Mouse (Mus musculus): ENCODE measurements around the gene Tmbim4. TPM values are rescaled to one million over a fixed set of nuclear protein-coding genes. Genes with fewer than 3 reads are reported as not detected.
A peak's percentile ranks its signal among the peaks of the same experiment; 100 is the strongest.
"Not testable (repeated sequence)": the region's sequence is repeated elsewhere in the genome, so short reads cannot be mapped to it uniquely, and the experiment has no call there.

The Tmbim4 gene
- total RNA-seq, 2 experiments from 2014 or later, result 62.4 to 62.7 TPM

- no peak for DNase-seq
- intact Hi-C loops (cut with DNase I; ENCODE audit: low total_unique reads), result no loop called here
Observed at GRCm38 (mm10) chr10:120191165-120191564, 10.2 kb upstream of the Tmbim4 start.

GRCm38 (mm10) chr10:120192278-120192677 is 9.1 kb upstream of the Tmbim4 start:
- intact Hi-C loops (cut with DNase I; ENCODE audit: low total_unique reads), result no loop called here
- DNase-seq, result no peak

DNA sequence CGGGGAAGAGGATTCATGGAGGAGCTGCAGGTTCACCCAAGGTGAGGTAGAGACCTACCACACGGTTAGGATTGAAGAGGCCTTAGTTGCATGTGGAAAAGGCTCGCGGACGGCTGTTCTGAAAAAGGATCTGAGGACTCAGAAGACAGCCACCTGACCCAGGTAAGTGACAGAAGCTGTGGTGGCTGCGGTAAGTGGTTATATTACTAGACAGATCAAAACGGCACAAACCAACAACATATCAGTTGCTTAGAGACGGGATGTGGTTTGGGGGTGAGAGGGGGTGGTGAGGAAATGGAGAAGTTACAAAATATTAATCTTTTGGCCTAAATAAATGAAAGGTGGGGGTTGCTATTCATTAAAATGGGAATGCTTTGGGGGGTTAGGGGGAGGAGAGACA is 8.1 kb upstream of the Tmbim4 start:
- intact Hi-C loops (cut with DNase I; ENCODE audit: low total_unique reads), result no loop called here
- no peak for DNase-seq

DNA sequence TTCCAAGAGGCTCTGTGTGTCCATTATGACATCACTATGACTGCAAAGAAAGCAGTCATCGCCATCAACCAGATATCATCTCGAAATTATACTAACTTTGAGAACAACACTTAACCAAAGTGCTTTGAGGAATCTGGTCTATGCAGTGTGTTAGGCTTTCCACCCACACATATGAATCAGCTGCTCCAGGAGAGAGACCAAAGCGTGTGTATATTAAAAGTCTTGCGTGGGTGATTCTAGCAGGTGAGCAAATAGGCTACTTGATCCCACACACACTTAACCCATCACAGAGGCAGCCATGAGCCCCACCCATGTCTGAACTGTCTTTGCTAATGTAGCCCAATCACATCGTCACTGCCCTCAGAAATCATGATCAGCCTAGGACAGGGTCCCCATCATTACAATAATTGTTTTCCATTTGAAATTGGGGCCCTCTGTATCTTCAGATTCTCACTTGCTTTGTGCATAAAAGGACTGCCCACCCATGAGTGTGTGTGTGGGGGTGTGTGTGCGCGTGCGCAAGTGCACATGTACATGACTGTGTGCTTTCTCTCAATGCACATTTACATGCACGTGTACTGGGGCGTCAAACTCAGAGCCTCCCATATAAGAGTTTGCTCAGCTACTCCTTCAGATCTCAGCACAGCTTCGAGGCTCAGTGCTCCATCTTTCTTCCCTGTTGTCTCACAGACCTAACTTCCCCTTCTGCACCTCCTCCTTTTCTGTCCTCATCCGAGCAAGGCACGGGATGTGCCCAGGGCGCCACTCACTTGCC is 4.1 kb upstream of the Tmbim4 start:
- intact Hi-C loops (cut with DNase I; ENCODE audit: low total_unique reads), result no loop called here
- no peak for DNase-seq

DNA sequence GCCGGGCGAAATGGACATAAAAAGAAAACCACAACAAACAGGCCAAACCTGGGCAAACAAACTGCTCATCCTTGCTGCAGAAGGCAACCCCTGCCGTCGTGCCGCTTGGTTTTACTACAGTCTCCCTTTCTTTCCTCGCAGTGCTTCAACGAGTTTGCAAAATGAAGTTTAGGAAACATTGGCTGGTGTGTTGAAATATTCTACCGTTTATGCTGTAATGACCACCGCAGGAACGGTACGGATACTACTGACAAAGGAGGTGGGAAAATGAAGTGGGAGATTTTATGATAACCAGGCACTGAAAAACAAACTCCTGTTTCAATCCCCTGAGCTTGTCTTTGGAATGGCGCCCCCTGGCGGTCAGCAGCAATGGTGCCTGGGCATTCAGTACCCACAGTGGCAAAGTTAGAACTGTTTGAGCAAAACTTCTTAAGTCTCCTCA is 592 bp downstream of the Tmbim4 start, which contains the start of gene Irak3:
Gene Irak3, minus strand, starts transcription at position 170 of the 442 bp plus-strand sequence.
- peak; percentile 85 for DNase-seq
- intact Hi-C loops (cut with DNase I; ENCODE audit: low total_unique reads), result no loop called here

- no peak for DNase-seq
- intact Hi-C loops (cut with DNase I; ENCODE audit: low total_unique reads), result no loop called here
Observed at GRCm38 (mm10) chr10:120202467-120203250, 1.3 kb downstream of the Tmbim4 start.

GRCm38 (mm10) chr10:120204591-120205210 is 3.3 kb downstream of the Tmbim4 start:
- intact Hi-C loops (cut with DNase I; ENCODE audit: low total_unique reads), result no loop called here
- DNase-seq, result no peak

- no peak for DNase-seq
- intact Hi-C loops (cut with DNase I; ENCODE audit: low total_unique reads), result no loop called here
Observed at GRCm38 (mm10) chr10:120208015-120208414, 6.6 kb downstream of the Tmbim4 start.

- intact Hi-C loops (cut with DNase I; ENCODE audit: low total_unique reads), result no loop called here
- peak; percentile 92 for DNase-seq
Observed at GRCm38 (mm10) chr10:120208575-120209538, 7.5 kb downstream of the Tmbim4 start.

DNA sequence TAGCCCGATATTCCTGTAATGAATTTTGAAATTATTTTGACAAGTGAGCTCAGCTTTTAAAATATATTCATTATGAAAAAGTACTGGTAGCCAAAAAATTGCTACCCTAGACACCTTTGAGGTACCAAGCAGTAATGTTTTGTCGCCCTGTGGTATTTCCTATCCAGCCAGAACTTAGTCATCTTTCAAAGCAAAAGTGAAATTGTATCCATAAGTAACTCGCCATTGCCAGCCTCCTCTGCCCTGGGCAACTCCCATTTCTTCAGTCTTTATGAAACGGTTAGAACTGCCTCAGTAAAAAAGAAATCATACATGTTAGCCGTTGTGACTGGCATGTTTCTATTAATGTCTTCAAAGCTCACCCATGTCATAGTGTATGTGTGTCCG is 8.1 kb downstream of the Tmbim4 start:
- DNase-seq, result no peak
- intact Hi-C loops (cut with DNase I; ENCODE audit: low total_unique reads), result no loop called here

DNA sequence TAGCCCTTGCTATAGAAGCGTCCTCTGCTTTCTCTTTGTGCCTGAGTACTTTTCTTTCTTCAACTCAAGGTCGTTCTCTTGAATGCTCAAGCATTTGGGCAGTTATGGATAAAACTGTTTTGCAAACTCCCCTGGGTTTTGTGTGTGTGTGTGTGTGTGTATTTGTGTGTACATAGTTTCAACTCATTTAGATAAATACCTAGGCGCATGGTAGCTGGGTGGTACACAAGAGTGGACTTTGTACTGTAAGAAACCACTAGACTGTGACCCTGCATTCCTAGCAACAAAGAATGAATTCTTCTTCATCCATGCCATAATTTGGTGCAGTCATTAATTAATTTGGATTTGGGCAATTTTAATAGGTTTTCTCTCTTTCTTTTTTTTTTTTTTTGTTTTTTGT is 8.7 kb downstream of the Tmbim4 start:
- DNase-seq, result no peak
- intact Hi-C loops (cut with DNase I; ENCODE audit: low total_unique reads), result no loop called here

DNA sequence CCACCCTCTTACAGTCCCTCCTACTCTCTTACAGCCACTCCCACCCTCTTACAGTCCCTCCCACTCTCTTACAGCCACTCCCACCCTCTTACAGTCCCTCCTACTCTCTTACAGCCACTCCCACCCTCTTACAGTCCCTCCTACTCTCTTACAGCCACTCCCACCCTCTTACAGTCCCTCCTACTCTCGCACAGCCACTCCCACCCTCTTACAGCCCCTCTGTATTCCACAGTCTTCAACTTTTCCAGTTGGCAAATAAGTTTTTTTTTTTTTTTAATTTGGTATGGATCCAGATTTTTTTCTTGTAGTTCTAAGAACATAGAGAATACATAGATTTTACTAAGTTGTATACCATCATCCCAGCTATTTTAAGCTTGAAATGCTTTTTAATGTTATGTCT is 15.7 kb downstream of the Tmbim4 start:
- DNase-seq; intact Hi-C loops (cut with DNase I; ENCODE audit: low total_unique reads): not testable (repeated sequence)

GRCm38 (mm10) chr10:120218996-120219395 is 17.6 kb downstream of the Tmbim4 start:
- intact Hi-C loops (cut with DNase I; ENCODE audit: low total_unique reads), result no loop called here
- DNase-seq, result no peak

- intact Hi-C loops (cut with DNase I; ENCODE audit: low total_unique reads), result no loop called here
- no peak for DNase-seq
Observed at GRCm38 (mm10) chr10:120219578-120220359, 18.4 kb downstream of the Tmbim4 start.

DNA sequence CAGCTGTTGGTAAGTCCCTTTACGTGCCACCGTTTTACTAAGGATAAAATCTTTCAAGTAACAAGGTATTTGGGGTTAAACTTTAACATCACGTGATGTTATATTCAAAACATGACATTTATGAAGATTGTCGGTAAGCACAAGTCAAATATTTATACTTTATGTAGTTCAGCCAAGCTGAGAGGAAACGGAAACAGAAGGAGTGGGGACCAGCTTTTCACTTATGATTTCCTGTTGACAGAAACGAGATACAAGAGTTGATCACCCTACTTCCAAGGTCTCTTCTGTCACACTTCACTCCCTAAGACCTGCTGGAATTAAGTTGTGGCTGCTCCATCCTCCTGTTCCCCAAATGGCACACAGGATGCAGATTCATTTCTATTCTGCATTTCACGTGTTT is 19.4 kb downstream of the Tmbim4 start:
- DNase-seq, result no peak
- intact Hi-C loops (cut with DNase I; ENCODE audit: low total_unique reads), result no loop called here

GRCm38 (mm10) chr10:120226871-120227661 is 25.7 kb downstream of the Tmbim4 start, which contains the start of gene Llph:
Gene Llph (plus strand): TSS chr10:120227070.
- intact Hi-C loops (cut with DNase I; ENCODE audit: low total_unique reads), result no loop called here
- DNase-seq, result peak; percentile 89

DNA sequence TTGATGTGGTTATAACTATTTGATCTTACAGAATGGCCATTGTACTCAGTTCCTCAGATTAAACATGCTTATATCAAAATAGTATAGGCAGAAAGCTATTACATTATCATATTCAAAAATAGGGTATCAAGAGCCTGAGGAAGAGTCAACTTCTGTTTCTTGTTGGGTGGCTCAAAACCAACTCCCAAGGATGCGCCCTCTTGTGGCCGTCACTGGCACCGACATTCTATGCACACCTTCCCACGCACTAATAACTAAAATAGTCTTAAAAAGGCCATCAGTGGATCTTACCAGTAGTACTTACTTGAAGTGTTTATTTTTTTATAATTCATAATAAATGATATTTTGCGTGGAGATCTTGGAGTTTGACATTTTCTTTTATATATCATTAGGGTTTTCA is 30.3 kb downstream of the Tmbim4 start:
- intact Hi-C loops (cut with DNase I; ENCODE audit: low total_unique reads), result no loop called here
- peak; percentile 58 for DNase-seq

Measured in gastrocnemius, postnatal 14 days (tissue).